Mouse (Mus musculus) lung, embryonic 14.5 days (tissue): ENCODE measurements around the gene Scaf1. TPM values are rescaled to one million over a fixed set of nuclear protein-coding genes. Genes with fewer than 3 reads are reported as not detected.

Source experiments
- ATAC-seq: fragments of 200-750 bp; cut with Nextera tagmentation; 2 replicates; pipeline ENCODE4 v1.8.0; 2017; ENCODE audit warnings: mild to moderate bottlenecking, moderate TSS enrichment, moderate library complexity; ENCODE audit not compliant: insufficient read depth
- DNase-seq: peaks from one replicate; pipeline ENCODE4 v3.0.0-alpha.2; 2015
- H3K27ac ChIP-seq: fragments of 300-500 bp; sonication (generic); 2 replicates; pipeline ENCODE4 v1.5.1; 2014; ENCODE audit warnings: low read depth, mild to moderate bottlenecking, moderate library complexity
- H3K27me3 ChIP-seq: fragments of 300-500 bp; sonication (generic); 2 replicates; pipeline ENCODE4 v1.6.1; 2014; ENCODE audit warnings: low read length, control low read depth; ENCODE audit not compliant: insufficient read depth
- H3K36me3 ChIP-seq: fragments of 300-500 bp; sonication (generic); 2 replicates; pipeline ENCODE4 v1.6.1; 2014; ENCODE audit warnings: control low read depth; ENCODE audit not compliant: insufficient read depth
- H3K4me1 ChIP-seq: fragments of 300-500 bp; sonication (generic); 2 replicates; pipeline ENCODE4 v1.6.1; 2014; ENCODE audit warnings: antibody characterized with exemption, control low read depth; ENCODE audit not compliant: insufficient read depth
- H3K4me2 ChIP-seq: fragments of 300-500 bp; sonication (generic); 2 replicates; pipeline ENCODE4 v1.6.1; 2014; ENCODE audit warnings: mild to moderate bottlenecking
- H3K4me3 ChIP-seq: fragments of 300-500 bp; sonication (generic); 2 replicates; pipeline ENCODE4 v1.5.1; 2014; ENCODE audit warnings: low read depth, low read length
- H3K9ac ChIP-seq: fragments of 300-500 bp; sonication (generic); 2 replicates; pipeline ENCODE4 v1.6.1; 2014
- H3K9me3 ChIP-seq: fragments of 300-500 bp; sonication (generic); 2 replicates; pipeline ENCODE4 v1.6.1; 2016; ENCODE audit warnings: low read depth, low read length, control low read depth
- CTCF ChIP-seq: IDR thresholded peaks from 2 replicates; pipeline ENCODE4 v1.5.1; 2016; ENCODE audit warnings: antibody characterized with exemption, low read depth
- WGBS: fragments of 180-500 bp; shearing (Covaris S2); extraction: QIAGEN DNeasy Blood & Tissue Kit; methylation state at CpG from one replicate; pipeline ENCODE4 v1.1.7; 2014; 5-methylcytosine and 5-hydroxymethylcytosine counted together
- polyA plus RNA-seq: library from polyadenylated mRNA; unstranded; fragments of >200 nt; fragmentation: Nextera tagmentation; extraction: Ambion mirVana; gene quantifications from 2 replicates; pipeline ENCODE4 v1.2.1, GENCODE M21; 2014

The Scaf1 gene
- polyA plus RNA-seq, 1 experiment from 2014 or later, result 53.6 TPM

DNA sequence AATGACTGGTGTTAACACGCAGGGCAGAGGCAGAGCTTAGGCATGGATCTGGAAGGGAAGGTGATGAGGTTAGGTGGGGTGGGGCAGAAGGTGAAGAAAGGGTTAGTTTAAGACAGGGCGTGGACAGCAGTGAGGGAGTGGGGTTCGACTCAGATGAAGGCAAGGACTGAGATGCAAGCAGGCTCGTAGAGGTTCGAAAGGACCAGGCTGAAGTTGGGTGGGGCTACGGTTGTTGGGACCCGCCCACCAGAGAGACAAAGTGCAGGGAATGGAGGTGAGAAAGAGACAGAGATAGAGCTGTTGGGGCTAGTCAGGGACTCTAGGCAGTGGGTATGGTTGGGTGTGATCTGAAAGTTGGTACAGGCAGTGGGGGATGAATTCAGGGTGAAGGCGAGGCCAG is 53.8 kb downstream of the Scaf1 start:
- WGBS, result 64% methylated on average over 8 of the region's 8 CpGs

DNA sequence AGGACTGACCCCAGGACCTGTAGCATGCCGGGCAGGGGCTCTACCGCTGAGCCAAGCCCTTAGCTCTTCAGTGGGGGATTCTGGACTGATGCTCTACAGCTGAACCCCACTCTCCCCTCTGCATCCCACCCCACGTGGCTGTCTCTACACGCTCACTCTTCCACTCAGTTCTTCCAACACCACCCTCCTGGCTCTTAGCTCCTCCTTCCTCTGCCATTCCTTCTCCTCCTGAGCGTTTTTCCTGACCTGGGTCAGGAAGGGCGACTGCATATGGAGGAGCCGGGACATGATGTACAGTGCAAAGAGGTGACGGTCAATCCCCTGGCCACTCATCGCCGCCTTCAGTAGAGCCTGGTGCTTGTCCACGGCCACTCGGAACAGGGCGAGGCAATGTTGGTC is 55.7 kb downstream of the Scaf1 start:
- DNase-seq (no peak), ATAC-seq (no peak)
- Histone ChIP-seq H3K27me3 (no peaks in the 10 kb centered on the region), H3K4me1 (no peaks in the 10 kb centered on the region), H3K9ac (no peak overlapping the region), H3K27ac (no peak overlapping the region), H3K36me3 (peaks cover 16% of the 10 kb centered on the region; the same call in 1 of the 2 replicates), H3K4me3 (no peak overlapping the region), H3K4me2 (no peak overlapping the region), H3K9me3 (no peaks in the 10 kb centered on the region)
- TF ChIP-seq CTCF, result no peak
- WGBS, result 88% methylated on average over 13 of the region's 13 CpGs

More for the DNA sequence above, 53.8 kb downstream of the Scaf1 start:
- Histone ChIP-seq H3K4me3 (no peak overlapping the region), H3K9ac (no peak overlapping the region), H3K27ac (no peak overlapping the region), H3K36me3 (peaks cover 24% of the 10 kb centered on the region; the same call in 1 of the 2 replicates), H3K4me1 (no peaks in the 10 kb centered on the region), H3K9me3 (no peaks in the 10 kb centered on the region), H3K4me2 (no peak overlapping the region), H3K27me3 (no peaks in the 10 kb centered on the region)
- TF ChIP-seq CTCF, result no peak
- no peak for ATAC-seq
- no peak for DNase-seq

DNA sequence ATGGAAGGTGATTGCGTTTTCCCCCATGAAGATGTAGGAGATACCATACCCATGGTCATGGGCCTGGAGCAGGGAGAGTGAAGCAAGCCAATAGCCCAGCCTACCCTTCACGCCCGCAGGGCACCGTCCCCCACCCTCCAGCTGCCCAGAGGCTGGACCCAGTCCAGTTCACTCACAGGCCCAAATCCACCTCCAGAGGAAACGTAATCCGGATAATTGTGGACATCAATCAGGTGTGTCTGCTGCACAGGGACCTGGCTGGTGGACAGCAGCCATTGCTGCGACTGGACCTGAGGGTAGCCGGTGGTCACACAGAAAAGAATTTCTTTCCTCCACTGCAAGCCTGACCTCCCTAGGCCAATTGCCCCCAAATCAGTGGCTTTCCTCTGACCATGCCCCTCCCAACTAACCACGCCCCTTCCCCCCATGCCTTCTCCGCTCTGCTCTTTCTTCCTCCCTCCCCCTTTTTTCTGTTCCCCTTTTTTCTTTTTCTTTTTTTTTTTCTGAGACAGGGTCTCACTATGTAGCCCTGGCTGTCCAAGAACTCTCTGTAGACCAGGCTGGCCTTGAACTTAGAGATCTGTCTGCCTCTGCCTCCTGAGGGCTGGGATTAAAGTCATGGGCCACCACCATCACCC is 56.2 kb downstream of the Scaf1 start:
- Histone ChIP-seq H3K9me3 (no peaks in the 10 kb centered on the region), H3K27me3 (no peaks in the 10 kb centered on the region), H3K4me2 (no peak overlapping the region), H3K4me3 (no peak overlapping the region), H3K36me3 (peaks cover 16% of the 10 kb centered on the region; the same call in 1 of the 2 replicates), H3K27ac (no peak overlapping the region), H3K4me1 (no peaks in the 10 kb centered on the region), H3K9ac (no peak overlapping the region)
- WGBS, result 85% methylated on average over 10 of the region's 10 CpGs
- DNase-seq (no peak), ATAC-seq (no peak)
- TF ChIP-seq CTCF, result no peak

DNA sequence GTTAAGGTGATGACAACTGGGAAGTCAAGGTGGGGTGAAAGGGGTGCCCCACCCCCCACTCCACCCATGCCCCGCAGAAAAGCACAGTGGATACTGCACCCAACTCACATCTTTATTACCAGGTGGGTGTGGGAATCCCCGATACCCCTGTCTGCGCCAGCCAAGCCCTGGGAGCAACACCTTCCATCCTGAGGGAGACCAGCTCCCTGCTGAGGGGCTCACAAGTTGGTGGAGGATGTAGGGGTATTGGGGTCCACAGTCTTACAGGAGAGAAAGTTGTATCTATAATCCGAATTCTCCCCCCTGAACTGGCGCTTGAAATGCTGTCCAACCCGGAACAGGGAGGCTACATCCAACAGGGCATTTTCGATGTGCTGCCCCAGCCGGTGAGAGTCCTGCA is 56.9 kb downstream of the Scaf1 start:
- H3K9me3 ChIP-seq, result no peaks in the 10 kb centered on the region
- no peak overlapping the region for H3K9ac ChIP-seq
- H3K4me3 ChIP-seq, result no peak overlapping the region
- no peaks in the 10 kb centered on the region for H3K27me3 ChIP-seq
- no peak overlapping the region for H3K4me2 ChIP-seq
- DNase-seq (no peak), ATAC-seq (no peak)
- peaks cover 16% of the 10 kb centered on the region; the same call in 1 of the 2 replicates for H3K36me3 ChIP-seq
- no peak overlapping the region for H3K27ac ChIP-seq
- no peak for TF ChIP-seq CTCF
- H3K4me1 ChIP-seq, result no peaks in the 10 kb centered on the region
- 70% methylated on average over 8 of the region's 8 CpGs for WGBS

GRCm38 (mm10) chr7:44958208-44958607 is 58.0 kb downstream of the Scaf1 start:
- 48% methylated on average over 7 of the region's 7 CpGs for WGBS
- ATAC-seq (no peak), DNase-seq (peak; percentile 80)
- TF ChIP-seq CTCF, result peak; percentile 76
- H3K4me2 ChIP-seq, result no peak overlapping the region
- H3K9ac ChIP-seq, result no peak overlapping the region
- H3K27me3 ChIP-seq, result no peaks in the 10 kb centered on the region
- peaks cover 11% of the 10 kb centered on the region; the same call in 1 of the 2 replicates for H3K36me3 ChIP-seq
- H3K4me3 ChIP-seq, result no peak overlapping the region
- no peak overlapping the region for H3K27ac ChIP-seq
- no peaks in the 10 kb centered on the region for H3K9me3 ChIP-seq
- no peaks in the 10 kb centered on the region for H3K4me1 ChIP-seq

DNA sequence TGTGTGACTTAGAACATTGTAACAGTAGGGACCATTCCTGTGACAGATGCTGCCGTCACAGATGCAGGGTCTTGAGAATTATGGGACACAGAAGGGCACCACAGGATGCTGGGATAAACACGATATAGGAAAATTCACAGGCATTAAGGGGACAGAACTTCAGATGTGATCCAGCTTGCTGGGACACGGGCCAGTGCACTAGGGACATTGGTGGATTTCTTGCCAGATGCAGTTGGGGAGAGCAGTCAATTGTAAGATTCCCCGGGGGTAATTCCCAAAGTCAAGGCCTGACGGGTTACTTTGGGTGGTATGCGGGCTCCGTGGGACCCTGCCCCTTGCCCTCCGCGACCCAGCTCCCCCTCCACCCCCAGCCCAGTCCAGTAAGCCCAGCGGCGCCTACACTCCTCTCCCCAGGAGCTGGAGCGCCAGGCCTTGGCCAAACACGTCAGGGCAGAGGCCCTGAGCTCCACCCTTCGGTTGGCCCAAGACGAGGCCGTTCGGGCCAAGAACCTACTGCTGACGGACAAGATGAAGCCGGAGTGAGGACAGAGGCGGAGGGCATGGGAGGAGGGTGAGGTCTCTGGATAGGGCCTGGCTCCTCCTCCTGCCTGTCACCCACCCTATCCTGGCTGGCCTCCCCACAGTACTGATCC is 58.9 kb downstream of the Scaf1 start:
- DNase-seq (no peak), ATAC-seq (no peak)
- Histone ChIP-seq H3K36me3 (peaks cover 4% of the 10 kb centered on the region; the same call in 1 of the 2 replicates), H3K9me3 (no peaks in the 10 kb centered on the region), H3K4me1 (0 out of 2 replicates have a peak, but pooled peaks cover 3% of the 10 kb centered on the region), H3K27me3 (no peaks in the 10 kb centered on the region), H3K27ac (no peak overlapping the region), H3K4me2 (no peak overlapping the region), H3K4me3 (no peak overlapping the region), H3K9ac (no peak overlapping the region)
- WGBS, result 67% methylated on average over 20 of the region's 20 CpGs
- TF ChIP-seq CTCF, result no peak

DNA sequence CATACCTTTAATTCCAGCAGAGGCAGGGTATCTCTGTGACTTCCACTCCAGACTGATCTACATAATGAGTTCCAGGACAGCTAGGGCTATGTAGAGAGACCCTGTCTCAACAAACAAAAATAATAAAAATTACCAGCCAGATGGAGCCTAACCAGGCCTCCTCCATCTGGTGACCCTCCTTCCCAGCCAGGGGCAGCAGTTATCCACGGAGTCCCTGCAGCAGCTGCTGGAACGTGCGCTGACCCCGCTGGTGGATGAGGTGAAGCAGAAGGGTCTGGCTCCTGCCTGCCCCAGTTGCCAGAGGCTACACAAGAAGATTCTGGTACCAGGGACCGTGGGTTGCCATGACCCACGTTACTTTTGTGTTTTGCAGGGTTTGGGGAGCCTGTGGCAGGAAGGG is 59.9 kb downstream of the Scaf1 start:
- H3K4me3 ChIP-seq, result no peak overlapping the region
- ATAC-seq (no peak), DNase-seq (no peak)
- no peak overlapping the region for H3K4me2 ChIP-seq
- 68% methylated on average over 6 of the region's 6 CpGs for WGBS
- H3K9me3 ChIP-seq, result no peaks in the 10 kb centered on the region
- H3K9ac ChIP-seq, result no peak overlapping the region
- H3K27me3 ChIP-seq, result peaks cover 6% of the 10 kb centered on the region; the same call in 1 of the 2 replicates
- H3K36me3 ChIP-seq, result peaks cover 2% of the 10 kb centered on the region; the same call in 1 of the 2 replicates
- no peak overlapping the region for H3K27ac ChIP-seq
- peaks cover 12% of the 10 kb centered on the region; the same call in 1 of the 2 replicates for H3K4me1 ChIP-seq
- TF ChIP-seq CTCF, result no peak
